Mouse (Mus musculus): ENCODE measurements around the gene Rasl11a. TPM values are rescaled to one million over a fixed set of nuclear protein-coding genes. Genes with fewer than 3 reads are reported as not detected.

The Rasl11a gene
- total and polyA plus RNA-seq, 3 experiments: 0.25 to 0.42 TPM; not detected in 1

GRCm38 (mm10) chr5:146832435-146832768 lies 12.5 kb upstream of the Rasl11a start:
- H3K27me3 ChIP-seq (replicated peaks): no peaks in the 10 kb centered on the region

GRCm38 (mm10) chr5:146832769-146833448 lies 12.0 kb upstream of the Rasl11a start, which contains the start of gene Rpl21:
Gene Rpl21 (plus strand): TSS chr5:146832890.
- DNase-seq (ENCODE audit: extremely low read depth): peak; percentile 95
- H3K9me3 ChIP-seq (replicated peaks; ENCODE audit: low read length): no peaks in the 10 kb centered on the region
- H3K9ac ChIP-seq (ENCODE audit: insufficient read depth, low read depth): peak within 1 kb of the TSS; percentile 99
- H3K4me1 ChIP-seq (ENCODE audit: control insufficient read depth in 1 of 2, insufficient read depth in 2 of 2): peaks cover 0 to 39% of the 10 kb centered on the region in 2 experiments; a peak in 3 of 4 replicates
- H3K79me2 ChIP-seq (replicated peaks; ENCODE audit: control insufficient read depth, extremely low read depth, insufficient read depth, poor library complexity, severe bottlenecking): peaks cover 19% of the 10 kb centered on the region
- peaks cover 39 to 43% of the 10 kb centered on the region in 2 experiments for H3K36me3 ChIP-seq (replicated peaks in 1 of 2; ENCODE audit: control insufficient read depth in 1 of 2, insufficient read depth in 1 of 2, low read length in 1 of 2)
- H3K4me2 ChIP-seq (ENCODE audit: insufficient read depth, low read depth, poor library complexity, severe bottlenecking): peak within 1 kb of the TSS; percentile 97
- in situ Hi-C loops (cut with MboI; ENCODE audit: low pct_ligation_motif_present, low pct_unique_long_range_greater_than_20kb, low sequenced_read_pairs) (no loop called here), dilution Hi-C loops (cut with MboI; ENCODE audit: extremely low pct_ligation_motif_present, extremely low pct_unique_long_range_greater_than_20kb, low sequenced_read_pairs) (no loop called here)
- peak within 1 kb of the TSS; percentile 80 to 99 (median 92) for H3K4me3 ChIP-seq (replicated peaks in 1 of 3; ENCODE audit: low read depth in 2 of 3, low read length in 2 of 3, poor library complexity in 1 of 3)
- no peaks in the 10 kb centered on the region for H3K27me3 ChIP-seq (replicated peaks)
- H3K27ac ChIP-seq (ENCODE audit: insufficient read depth, low read depth): peak within 1 kb of the TSS; percentile 51
- TF ChIP-seq E2F4 (IDR thresholded peaks at IDR 0.05; ENCODE audit: insufficient replicate concordance, low read depth, low read length) (no peak), SMC3 (IDR thresholded peaks at IDR 0.05; ENCODE audit: low read depth, low read length) (no peak), RAD21 (IDR thresholded peaks at IDR 0.05; ENCODE audit: low read depth, low read length) (no peak), ZKSCAN1 (IDR thresholded peaks at IDR 0.05; ENCODE audit: borderline replicate concordance, low read depth, low read length) (no peak), EP300 (IDR thresholded peaks at IDR 0.05; ENCODE audit: low read length) (no peak), USF2 (conservative IDR thresholded peaks at IDR 0.05; ENCODE audit: low read depth, low read length) (no peak), USF1 (IDR thresholded peaks at IDR 0.05; ENCODE audit: low read depth, low read length) (no peak; the same call in 1 of the 2 replicates), PAX5 (IDR thresholded peaks at IDR 0.05; ENCODE audit: low read length) (no peak), BHLHE40 (IDR thresholded peaks at IDR 0.05; ENCODE audit: low read depth, low read length) (no peak), ZMIZ1 (IDR thresholded peaks at IDR 0.05; ENCODE audit: low read depth, low read length) (peak; percentile 75), CHD2 (IDR thresholded peaks at IDR 0.05; ENCODE audit: low read length) (no peak), TCF12 (IDR thresholded peaks at IDR 0.05; ENCODE audit: low read depth, low read length) (peak; percentile 85), IRF4 (IDR thresholded peaks at IDR 0.05; ENCODE audit: low read depth, low read length) (peak; percentile 57; the same call in 1 of the 2 replicates), UBTF (IDR thresholded peaks at IDR 0.05; ENCODE audit: low read depth, low read length) (no peak), MAZ (IDR thresholded peaks at IDR 0.05; ENCODE audit: low read depth, low read length) (peak; percentile 89), MAFK (IDR thresholded peaks at IDR 0.05; ENCODE audit: insufficient replicate concordance, low read length) (no peak), NRF1 (IDR thresholded peaks at IDR 0.05; ENCODE audit: low read depth, low read length) (peak; percentile 25), ELF1 (IDR thresholded peaks at IDR 0.05; ENCODE audit: low read depth, low read length) (peak; percentile 94), ZC3H11A (IDR thresholded peaks at IDR 0.05; ENCODE audit: low read depth, low read length) (no peak), MEF2A (IDR thresholded peaks at IDR 0.05; ENCODE audit: borderline replicate concordance, low read depth, low read length) (peak; percentile 56; the same call in 1 of the 2 replicates), JUND (conservative IDR thresholded peaks at IDR 0.05; ENCODE audit: low read depth, low read length) (no peak), POLR2A (IDR thresholded peaks at IDR 0.05; ENCODE audit: low read depth, low read length) (peak; percentile 95), KAT2A (IDR thresholded peaks at IDR 0.05; ENCODE audit: insufficient replicate concordance, low read length) (peak; percentile 75; the same call in 1 of the 2 replicates), MXI1 (IDR thresholded peaks at IDR 0.05; ENCODE audit: low read depth, low read length) (peak; percentile 77), RCOR1 (conservative IDR thresholded peaks at IDR 0.05; ENCODE audit: low read depth, low read length) (no peak), HCFC1 (IDR thresholded peaks at IDR 0.05; ENCODE audit: low read depth, low read length) (peak; percentile 88), JUN (IDR thresholded peaks at IDR 0.05; ENCODE audit: insufficient read depth, low read depth, low read length) (no peak), NELFE (IDR thresholded peaks at IDR 0.05; ENCODE audit: low read depth, low read length) (peak; percentile 95)

More at GRCm38 (mm10) chr5:146832435-146832768, 12.5 kb upstream of the Rasl11a start:
- TF ChIP-seq CTCF (conservative IDR thresholded peaks at IDR 0.05 in 1 of 2, IDR thresholded peaks at IDR 0.05 in 1 of 2; ENCODE audit: low read depth in 2 of 2, low read length in 2 of 2) (no peak), USF2 (conservative IDR thresholded peaks at IDR 0.05; ENCODE audit: low read depth, low read length) (no peak), E2F4 (IDR thresholded peaks at IDR 0.05; ENCODE audit: insufficient replicate concordance, low read depth, low read length) (0 out of 2 replicates have a peak, but pooled peaks have one; percentile 24), SIN3A (IDR thresholded peaks at IDR 0.05; ENCODE audit: low read length) (no peak), CHD2 (IDR thresholded peaks at IDR 0.05; ENCODE audit: low read length) (peak; percentile 48; the same call in 1 of the 2 replicates), ZC3H11A (IDR thresholded peaks at IDR 0.05; ENCODE audit: low read depth, low read length) (no peak), CHD1 (IDR thresholded peaks at IDR 0.05; ENCODE audit: low read depth, low read length) (peak; percentile 26; the same call in 1 of the 2 replicates)
- H3K36me3 ChIP-seq (replicated peaks in 1 of 2; ENCODE audit: control insufficient read depth in 1 of 2, insufficient read depth in 1 of 2, low read length in 1 of 2): peaks cover 34 to 38% of the 10 kb centered on the region in 2 experiments
- peaks cover 0 to 39% of the 10 kb centered on the region in 2 experiments; a peak in 3 of 4 replicates for H3K4me1 ChIP-seq (ENCODE audit: control insufficient read depth in 1 of 2, insufficient read depth in 2 of 2)
- dilution Hi-C loops (cut with MboI; ENCODE audit: extremely low pct_ligation_motif_present, extremely low pct_unique_long_range_greater_than_20kb, low sequenced_read_pairs): no loop called here
- H3K4me2 ChIP-seq (ENCODE audit: insufficient read depth, low read depth, poor library complexity, severe bottlenecking): peak overlapping the region; percentile 44
- H3K79me2 ChIP-seq (replicated peaks; ENCODE audit: control insufficient read depth, extremely low read depth, insufficient read depth, poor library complexity, severe bottlenecking): peaks cover 19% of the 10 kb centered on the region
- H3K4me3 ChIP-seq (replicated peaks in 1 of 3; ENCODE audit: low read depth in 2 of 3, low read length in 2 of 3, poor library complexity in 1 of 3): peak overlapping the region in 2 of 3 experiments; percentile 15 to 92
- no peaks in the 10 kb centered on the region for H3K9me3 ChIP-seq (replicated peaks; ENCODE audit: low read length)
- no peak overlapping the region for H3K27ac ChIP-seq (ENCODE audit: insufficient read depth, low read depth)
- no peak for DNase-seq (ENCODE audit: extremely low read depth)
- H3K9ac ChIP-seq (ENCODE audit: insufficient read depth, low read depth): peak overlapping the region; percentile 45
- in situ Hi-C loops (cut with MboI; ENCODE audit: low pct_ligation_motif_present, low pct_unique_long_range_greater_than_20kb, low sequenced_read_pairs): no loop called here

All from CH12.LX (cell line).